Mouse (Mus musculus): ENCODE measurements around the gene Il13. TPM values are rescaled to one million over a fixed set of nuclear protein-coding genes. Genes with fewer than 3 reads are reported as not detected.

The Il13 gene
- polyA plus RNA-seq, 1 experiment from 2014 or later = 0.24 TPM

DNA sequence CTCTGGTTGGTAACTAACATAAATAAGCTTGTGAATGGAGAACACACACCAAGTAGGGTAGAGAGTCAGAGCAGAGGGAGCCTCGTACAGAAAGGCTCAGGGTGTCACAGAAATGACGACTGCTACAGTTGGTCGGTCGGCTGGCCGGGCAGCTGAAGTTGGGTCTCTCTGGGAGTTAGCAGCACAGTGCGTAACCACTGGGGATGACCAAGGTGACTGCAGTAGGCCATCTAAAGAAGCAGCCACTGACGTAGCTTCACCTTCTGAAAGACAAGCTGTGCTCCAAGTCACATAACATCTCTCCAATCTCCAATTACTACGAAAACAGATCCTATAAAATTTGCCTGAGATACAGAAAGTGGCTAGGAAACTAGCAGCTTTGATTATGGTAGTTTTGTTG is 22.9 kb upstream of the Il13 start:
- H3K9me3 ChIP-seq (replicated peaks; ENCODE audit: control insufficient read depth, low read length) = no peaks in the 10 kb centered on the region
- no peaks in the 10 kb centered on the region for H3K27me3 ChIP-seq (ENCODE audit: control insufficient read depth, insufficient read depth, low read length)
- H3K9ac ChIP-seq (ENCODE audit: low read length) = no peak overlapping the region
- no peak overlapping the region for H3K4me2 ChIP-seq (ENCODE audit: low read depth, low read length)
- ATAC-seq (replicated peaks; ENCODE audit: extremely low read depth, insufficient read depth, low FRiP score) = no peak
- H3K27ac ChIP-seq (ENCODE audit: low read length) = no peak overlapping the region
- H3K4me3 ChIP-seq (ENCODE audit: low read length) = no peak overlapping the region
- WGBS = 76% methylated on average over 8 of the region's 8 CpGs
- peaks cover 8% of the 10 kb centered on the region for H3K36me3 ChIP-seq (ENCODE audit: control insufficient read depth, insufficient read depth)
- H3K4me1 ChIP-seq (ENCODE audit: control insufficient read depth, insufficient read depth, low read length) = peaks cover 15% of the 10 kb centered on the region

DNA sequence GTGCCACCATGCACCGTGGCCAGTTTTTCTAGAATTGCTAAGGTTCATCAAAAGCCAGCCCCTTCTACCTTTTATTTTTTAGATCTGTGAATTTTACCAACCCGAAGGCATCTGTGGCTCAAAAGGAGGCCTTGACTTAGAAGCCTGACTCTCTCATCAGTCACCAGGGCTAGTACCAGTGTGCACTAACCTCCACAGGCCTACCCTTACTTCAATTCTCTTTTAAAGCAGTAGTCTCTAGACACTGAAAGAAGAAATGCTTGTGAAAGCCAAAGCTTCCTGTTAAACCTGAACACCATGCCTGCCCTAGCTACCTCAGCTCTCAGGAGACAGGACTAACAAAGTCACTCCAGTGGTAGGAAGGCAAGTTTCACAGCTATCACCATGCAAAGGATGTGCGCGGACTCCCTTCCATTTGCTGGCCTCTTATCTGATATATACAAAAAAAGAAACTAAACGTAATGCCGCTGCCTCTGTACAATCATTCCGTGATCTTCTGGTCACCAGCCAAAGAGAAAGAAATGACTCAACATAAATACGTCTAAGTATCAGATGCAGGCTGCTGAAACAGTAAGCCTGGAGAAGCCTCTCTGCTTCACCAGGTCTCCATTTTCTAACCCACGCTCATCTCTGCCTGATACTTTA is 22.2 kb upstream of the Il13 start:
- Histone ChIP-seq H3K27me3 (ENCODE audit: control insufficient read depth, insufficient read depth, low read length) (no peaks in the 10 kb centered on the region), H3K36me3 (ENCODE audit: control insufficient read depth, insufficient read depth) (peaks cover 13% of the 10 kb centered on the region), H3K4me3 (ENCODE audit: low read length) (no peak overlapping the region), H3K9ac (ENCODE audit: low read length) (no peak overlapping the region), H3K4me1 (ENCODE audit: control insufficient read depth, insufficient read depth, low read length) (peaks cover 15% of the 10 kb centered on the region), H3K9me3 (replicated peaks; ENCODE audit: control insufficient read depth, low read length) (no peaks in the 10 kb centered on the region), H3K27ac (ENCODE audit: low read length) (no peak overlapping the region), H3K4me2 (ENCODE audit: low read depth, low read length) (no peak overlapping the region)
- 46% methylated on average over 9 of the region's 9 CpGs for WGBS
- no peak for ATAC-seq (replicated peaks; ENCODE audit: extremely low read depth, insufficient read depth, low FRiP score)

DNA sequence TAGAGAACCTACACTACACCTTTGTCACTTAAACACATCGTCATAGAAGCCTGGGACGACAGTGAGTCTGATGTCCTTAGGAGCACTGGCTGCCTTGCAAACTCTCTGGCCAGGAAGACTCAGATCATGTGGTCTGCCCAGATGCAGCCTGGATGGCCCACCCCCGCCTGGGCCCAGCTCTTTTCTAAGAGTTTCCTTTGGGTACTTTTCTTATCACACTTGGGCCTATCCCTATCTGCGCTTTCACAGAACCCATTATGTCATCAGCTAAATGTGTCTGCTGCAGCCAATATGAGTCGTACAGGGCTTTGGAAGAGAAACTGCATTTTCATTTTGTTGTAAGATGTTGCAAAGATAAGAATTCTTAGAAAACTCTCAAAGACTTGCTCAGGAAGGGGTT is 20.5 kb upstream of the Il13 start:
- no peaks in the 10 kb centered on the region for H3K9me3 ChIP-seq (replicated peaks; ENCODE audit: control insufficient read depth, low read length)
- no peak overlapping the region for H3K4me3 ChIP-seq (ENCODE audit: low read length)
- WGBS = 22% methylated on average over 5 of the region's 5 CpGs
- no peak overlapping the region for H3K9ac ChIP-seq (ENCODE audit: low read length)
- peak; percentile 86 for ATAC-seq (replicated peaks; ENCODE audit: extremely low read depth, insufficient read depth, low FRiP score)
- H3K36me3 ChIP-seq (ENCODE audit: control insufficient read depth, insufficient read depth) = peaks cover 14% of the 10 kb centered on the region
- peaks cover 15% of the 10 kb centered on the region for H3K4me1 ChIP-seq (ENCODE audit: control insufficient read depth, insufficient read depth, low read length)
- H3K27ac ChIP-seq (ENCODE audit: low read length) = peak overlapping the region; percentile 8; the same call in 1 of the 2 replicates
- H3K4me2 ChIP-seq (ENCODE audit: low read depth, low read length) = peak overlapping the region; percentile 2; the same call in 1 of the 2 replicates
- H3K27me3 ChIP-seq (ENCODE audit: control insufficient read depth, insufficient read depth, low read length) = no peaks in the 10 kb centered on the region

DNA sequence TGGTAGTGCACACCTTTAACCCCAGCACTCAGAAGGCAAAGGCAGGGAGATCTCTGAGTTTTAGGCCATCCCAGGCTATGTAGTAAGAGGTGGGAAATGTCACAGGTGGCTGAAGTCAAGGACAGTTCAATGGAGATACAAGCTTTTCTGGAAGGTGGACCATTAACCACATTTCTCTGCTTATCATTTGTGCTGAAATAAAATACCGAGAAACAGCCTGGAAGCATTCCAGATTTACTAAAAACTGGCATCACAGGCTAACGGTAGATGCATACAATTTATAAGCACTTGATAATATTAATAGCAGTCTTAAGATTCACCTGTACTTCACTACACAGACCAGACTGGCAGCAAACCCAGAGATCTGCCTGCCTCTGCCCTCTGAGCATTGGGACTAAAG is 17.9 kb upstream of the Il13 start:
- Histone ChIP-seq H3K27ac (ENCODE audit: low read length) (no peak overlapping the region), H3K9ac (ENCODE audit: low read length) (no peak overlapping the region), H3K27me3 (ENCODE audit: control insufficient read depth, insufficient read depth, low read length) (no peaks in the 10 kb centered on the region), H3K36me3 (ENCODE audit: control insufficient read depth, insufficient read depth) (peaks cover 14% of the 10 kb centered on the region), H3K4me1 (ENCODE audit: control insufficient read depth, insufficient read depth, low read length) (peaks cover 14% of the 10 kb centered on the region), H3K4me3 (ENCODE audit: low read length) (no peak overlapping the region), H3K9me3 (replicated peaks; ENCODE audit: control insufficient read depth, low read length) (no peaks in the 10 kb centered on the region), H3K4me2 (ENCODE audit: low read depth, low read length) (no peak overlapping the region)
- WGBS = 90% methylated on average over 2 of the region's 2 CpGs
- ATAC-seq (replicated peaks; ENCODE audit: extremely low read depth, insufficient read depth, low FRiP score) = no peak

DNA sequence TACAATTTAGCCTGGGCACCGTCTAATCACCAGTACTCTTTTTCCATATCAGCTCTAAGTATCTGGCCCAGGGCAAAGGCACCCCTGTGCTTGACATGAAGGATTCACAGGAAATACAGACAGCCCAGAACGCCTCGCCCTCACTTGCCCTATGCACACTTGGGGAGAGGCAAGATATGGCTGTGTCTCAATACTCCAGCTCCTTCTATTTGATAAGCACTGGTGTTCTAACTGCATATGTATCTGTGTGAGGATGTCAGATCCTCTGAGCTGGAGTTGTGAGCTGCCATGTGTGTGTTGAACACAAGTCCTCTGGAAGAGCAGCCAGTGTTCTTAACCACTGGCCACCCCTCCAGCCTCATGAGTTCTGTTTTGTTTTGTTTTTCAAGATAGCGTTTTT is 16.9 kb upstream of the Il13 start:
- Histone ChIP-seq H3K27me3 (ENCODE audit: control insufficient read depth, insufficient read depth, low read length) (no peaks in the 10 kb centered on the region), H3K4me2 (ENCODE audit: low read depth, low read length) (no peak overlapping the region), H3K9ac (ENCODE audit: low read length) (no peak overlapping the region), H3K36me3 (ENCODE audit: control insufficient read depth, insufficient read depth) (peaks cover 14% of the 10 kb centered on the region), H3K4me3 (ENCODE audit: low read length) (no peak overlapping the region), H3K9me3 (replicated peaks; ENCODE audit: control insufficient read depth, low read length) (no peaks in the 10 kb centered on the region), H3K4me1 (ENCODE audit: control insufficient read depth, insufficient read depth, low read length) (peaks cover 10% of the 10 kb centered on the region), H3K27ac (ENCODE audit: low read length) (no peak overlapping the region)
- ATAC-seq (replicated peaks; ENCODE audit: extremely low read depth, insufficient read depth, low FRiP score) = no peak
- WGBS = 86% methylated on average over 4 of the region's 4 CpGs

DNA sequence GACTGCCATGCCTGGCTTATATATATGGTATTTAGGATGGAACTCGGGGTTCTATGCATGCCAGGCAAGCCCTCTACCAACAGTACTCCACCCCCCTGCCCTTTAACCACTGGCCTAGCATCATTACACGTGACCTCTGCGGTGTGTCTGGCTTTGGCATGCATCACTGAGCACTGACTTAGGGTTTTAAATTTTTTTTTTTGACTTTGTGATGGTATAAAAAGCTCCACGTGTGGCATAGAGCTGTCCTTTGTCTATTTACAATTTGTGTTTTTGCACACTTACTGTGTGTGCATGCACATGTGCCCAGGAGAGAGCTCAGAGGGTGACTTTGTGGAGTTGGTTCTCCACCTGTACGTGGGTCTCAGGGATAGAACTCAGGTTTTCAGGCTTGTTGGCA is 9.5 kb upstream of the Il13 start:
- Histone ChIP-seq H3K27ac (ENCODE audit: low read length) (no peak overlapping the region), H3K36me3 (ENCODE audit: control insufficient read depth, insufficient read depth) (no peaks in the 10 kb centered on the region), H3K4me3 (ENCODE audit: low read length) (no peak overlapping the region), H3K4me1 (ENCODE audit: control insufficient read depth, insufficient read depth, low read length) (peaks cover 4% of the 10 kb centered on the region; the same call in 1 of the 2 replicates), H3K27me3 (ENCODE audit: control insufficient read depth, insufficient read depth, low read length) (no peaks in the 10 kb centered on the region), H3K9ac (ENCODE audit: low read length) (no peak overlapping the region), H3K9me3 (replicated peaks; ENCODE audit: control insufficient read depth, low read length) (0 out of 2 replicates have a peak, but pooled peaks cover 3% of the 10 kb centered on the region), H3K4me2 (ENCODE audit: low read depth, low read length) (no peak overlapping the region)
- ATAC-seq (replicated peaks; ENCODE audit: extremely low read depth, insufficient read depth, low FRiP score) = no peak
- 83% methylated on average over 5 of the region's 5 CpGs for WGBS

DNA sequence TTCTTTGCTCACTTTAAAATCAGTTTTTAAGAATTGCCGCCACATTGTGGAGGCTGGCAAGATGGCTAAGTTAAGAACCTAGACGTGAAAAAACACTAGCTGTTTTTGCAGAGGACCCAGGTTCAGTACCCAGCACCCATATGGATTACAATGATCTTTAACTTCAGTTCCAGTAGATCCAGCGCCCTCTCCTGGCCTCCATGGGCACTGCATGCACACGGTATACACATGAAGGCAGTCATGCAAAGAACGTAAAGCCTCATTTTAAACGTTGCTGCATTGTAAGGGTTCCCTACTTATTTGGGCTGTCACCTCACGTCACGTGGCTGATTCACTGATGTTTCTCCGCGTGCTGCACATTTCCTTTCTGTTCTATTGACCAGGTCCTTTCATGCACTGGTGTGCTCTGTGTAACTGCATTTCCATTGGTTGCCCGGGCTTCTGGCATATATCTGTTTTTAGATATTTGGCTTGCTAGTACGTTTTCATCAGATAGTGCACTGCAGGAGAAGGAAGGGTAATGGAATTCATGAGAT is 8.3 kb upstream of the Il13 start:
- no peak overlapping the region for H3K27ac ChIP-seq (ENCODE audit: low read length)
- no peaks in the 10 kb centered on the region for H3K36me3 ChIP-seq (ENCODE audit: control insufficient read depth, insufficient read depth)
- H3K4me3 ChIP-seq (ENCODE audit: low read length) = no peak overlapping the region
- H3K4me2 ChIP-seq (ENCODE audit: low read depth, low read length) = no peak overlapping the region
- ATAC-seq (replicated peaks; ENCODE audit: extremely low read depth, insufficient read depth, low FRiP score) = no peak
- peaks cover 4% of the 10 kb centered on the region; the same call in 1 of the 2 replicates for H3K4me1 ChIP-seq (ENCODE audit: control insufficient read depth, insufficient read depth, low read length)
- 67% methylated on average over 12 of the region's 12 CpGs for WGBS
- peaks cover 1% of the 10 kb centered on the region for H3K27me3 ChIP-seq (ENCODE audit: control insufficient read depth, insufficient read depth, low read length)
- 0 out of 2 replicates have a peak, but pooled peaks cover 3% of the 10 kb centered on the region for H3K9me3 ChIP-seq (replicated peaks; ENCODE audit: control insufficient read depth, low read length)
- H3K9ac ChIP-seq (ENCODE audit: low read length) = no peak overlapping the region

DNA sequence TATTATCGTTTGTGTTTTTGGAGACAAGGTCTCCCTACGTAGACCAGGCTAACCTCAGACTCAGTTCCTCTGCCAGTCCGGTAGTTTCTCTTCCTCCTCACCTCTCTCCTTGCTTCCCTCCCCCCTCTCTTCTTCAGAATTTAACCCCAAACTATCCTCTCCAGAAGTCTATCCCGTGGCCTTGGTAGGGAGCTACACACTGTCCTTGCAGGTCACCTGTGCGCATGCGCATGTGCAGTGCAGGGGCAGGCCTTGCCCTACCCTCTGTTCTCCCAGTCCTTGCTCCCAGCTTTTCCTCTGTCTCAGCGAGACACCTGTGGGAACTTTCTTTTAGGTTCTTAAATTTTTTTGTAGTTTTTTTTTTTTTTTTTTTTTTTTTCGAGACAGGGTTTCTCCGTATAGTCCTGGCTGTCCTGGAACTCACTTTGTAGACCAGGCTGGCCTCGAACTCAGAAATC is 3.3 kb upstream of the Il13 start:
- 78% methylated on average over 10 of the region's 10 CpGs for WGBS
- ATAC-seq (replicated peaks; ENCODE audit: extremely low read depth, insufficient read depth, low FRiP score) = no peak
- no peak overlapping the region for H3K4me3 ChIP-seq (ENCODE audit: low read length)
- no peak overlapping the region for H3K27ac ChIP-seq (ENCODE audit: low read length)
- H3K27me3 ChIP-seq (ENCODE audit: control insufficient read depth, insufficient read depth, low read length) = peaks cover 24% of the 10 kb centered on the region
- H3K9ac ChIP-seq (ENCODE audit: low read length) = no peak overlapping the region
- H3K36me3 ChIP-seq (ENCODE audit: control insufficient read depth, insufficient read depth) = no peaks in the 10 kb centered on the region
- peaks cover 14% of the 10 kb centered on the region for H3K4me1 ChIP-seq (ENCODE audit: control insufficient read depth, insufficient read depth, low read length)
- H3K9me3 ChIP-seq (replicated peaks; ENCODE audit: control insufficient read depth, low read length) = 0 out of 2 replicates have a peak, but pooled peaks cover 3% of the 10 kb centered on the region
- no peak overlapping the region for H3K4me2 ChIP-seq (ENCODE audit: low read depth, low read length)

DNA sequence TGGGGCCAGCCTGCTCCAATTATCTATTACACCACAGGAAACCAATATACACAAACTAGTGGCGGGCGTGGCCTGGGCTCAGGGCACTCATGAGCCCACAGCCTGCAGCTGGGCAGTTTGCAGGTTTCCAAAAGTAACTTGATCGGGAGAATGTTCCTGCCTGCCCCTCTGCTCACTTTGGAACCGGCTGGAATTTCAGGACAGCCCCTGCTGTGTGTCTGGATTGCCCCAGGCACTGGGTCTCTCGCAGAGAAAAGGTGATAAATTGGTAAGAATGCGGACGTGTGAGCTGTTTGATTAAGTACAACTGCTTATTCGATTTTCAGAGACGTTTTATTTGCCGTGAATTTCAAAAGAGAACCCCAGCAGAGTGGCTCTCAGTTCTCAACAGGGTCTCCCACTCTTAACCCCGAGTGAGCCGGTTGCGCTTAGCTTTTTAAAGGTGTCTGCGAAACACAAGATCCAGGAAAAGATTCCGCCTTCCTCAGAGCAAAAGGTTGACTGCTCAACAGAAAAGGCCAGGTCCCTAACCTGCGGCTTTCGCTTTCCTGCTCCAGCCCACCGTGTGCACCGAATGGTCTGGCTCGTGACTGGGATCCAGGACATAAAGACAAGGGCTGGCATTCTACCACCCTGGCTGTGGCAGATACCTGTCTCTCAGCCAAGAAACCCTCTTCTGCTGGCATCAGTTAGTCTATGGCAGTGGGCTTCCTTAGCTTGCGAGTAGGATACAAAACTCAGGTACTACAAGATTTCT is 2.7 kb upstream of the Il13 start:
- no peaks in the 10 kb centered on the region for H3K36me3 ChIP-seq (ENCODE audit: control insufficient read depth, insufficient read depth)

More for the DNA sequence above, 2.7 kb upstream of the Il13 start:
- Histone ChIP-seq H3K4me3 (ENCODE audit: low read length) (no peak overlapping the region), H3K4me1 (ENCODE audit: control insufficient read depth, insufficient read depth, low read length) (peaks cover 14% of the 10 kb centered on the region), H3K4me2 (ENCODE audit: low read depth, low read length) (peak overlapping the region; percentile 28; the same call in 1 of the 2 replicates), H3K27me3 (ENCODE audit: control insufficient read depth, insufficient read depth, low read length) (peaks cover 24% of the 10 kb centered on the region), H3K27ac (ENCODE audit: low read length) (no peak overlapping the region), H3K9me3 (replicated peaks; ENCODE audit: control insufficient read depth, low read length) (no peaks in the 10 kb centered on the region), H3K9ac (ENCODE audit: low read length) (no peak overlapping the region)
- 28% methylated on average over 21 of the region's 21 CpGs for WGBS
- ATAC-seq (replicated peaks; ENCODE audit: extremely low read depth, insufficient read depth, low FRiP score) = no peak
